Mouse (Mus musculus): ENCODE results near the gene Gm43552.

DNA sequence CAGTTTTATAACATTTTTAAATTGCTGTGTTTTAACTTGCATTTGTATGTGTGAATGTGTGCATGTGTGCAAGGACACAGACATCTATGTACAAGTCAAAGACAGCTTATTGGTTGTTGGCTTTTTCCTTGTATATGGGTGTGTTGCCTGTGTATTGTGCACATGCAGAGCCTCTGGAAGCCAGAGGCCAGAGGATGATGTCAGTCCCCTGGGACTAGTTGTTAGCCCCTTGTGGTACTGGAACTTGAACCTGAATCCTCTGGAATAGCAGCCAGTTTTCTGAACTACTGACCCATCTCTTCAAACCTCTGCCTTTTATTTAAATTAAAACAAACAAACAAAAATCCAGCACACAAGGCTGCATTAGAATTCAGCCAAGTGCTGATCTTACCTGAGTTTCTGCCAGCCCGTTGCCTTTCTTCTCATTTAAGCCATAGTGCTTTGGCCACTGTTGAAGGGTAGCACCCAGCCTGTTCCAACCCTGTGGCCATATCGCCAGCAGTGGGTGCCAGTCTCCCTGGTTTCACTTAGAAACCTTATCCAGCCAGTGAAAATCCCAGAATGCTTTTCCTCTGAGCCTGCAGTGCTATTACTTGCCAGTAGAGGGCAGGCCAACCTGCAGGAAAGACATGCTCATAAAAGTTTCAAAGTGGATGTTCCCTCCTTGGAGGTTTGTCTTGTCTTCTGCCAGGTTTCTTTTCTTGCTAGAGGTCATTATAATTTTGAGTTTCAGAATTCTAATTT lies 91.2 kb downstream of the Gm43552 start:
- peak; percentile 65 for TF ChIP-seq CTCF (IDR thresholded peaks at IDR 0.05; ENCODE audit: low read depth, low read length)
- TF ChIP-seq EP300 (IDR thresholded peaks at IDR 0.05; ENCODE audit: insufficient read depth, low read depth, low read length): no peak

Measured in ES-Bruce4 (cell line).